Mouse (Mus musculus) erythroblast, embryonic 14.5 days (primary cell): ENCODE measurements at regions not wholly inside any gene's neighbourhood (a gene's known extent, or its start where the extent isn't known, plus 50 kb on each side); places are given as distances from the start of the nearest gene placed in this dataset.

ENCODE experiments used
- GATA1 ChIP-seq: IDR thresholded peaks from 2 replicates; pipeline ENCODE4 v1.6.1; 2012; ENCODE audit warnings: low read length, inconsistent platforms, mixed read lengths
- TAL1 ChIP-seq: IDR thresholded peaks from 3 replicates; pipeline ENCODE4 v1.6.1; 2012; ENCODE audit warnings: low read length, inconsistent platforms, mixed read lengths

- TF ChIP-seq GATA1, result no peak
- no peak for TF ChIP-seq TAL1
Observed at GRCm38 (mm10) chr12:80022181-80023106, 90.4 kb downstream of the Zfp36l1 start.
